Mouse (Mus musculus): Measurements from ENCODE around the gene Itpr1.

The Itpr1 gene

GRCm38 (mm10) chr6:108325948-108326411, 113.1 kb downstream of the Itpr1 start:
- DNase-seq (ENCODE audit: low spot score): no peak

- no peak for DNase-seq (ENCODE audit: low spot score)
Observed at GRCm38 (mm10) chr6:108326751-108327161, 113.9 kb downstream of the Itpr1 start.

GRCm38 (mm10) chr6:108327561-108327960, 114.7 kb downstream of the Itpr1 start:
- no peak for DNase-seq (ENCODE audit: low spot score)

- DNase-seq (ENCODE audit: low spot score): no peak
Observed at GRCm38 (mm10) chr6:108328296-108328695, 115.4 kb downstream of the Itpr1 start.

GRCm38 (mm10) chr6:108330461-108330860, 117.6 kb downstream of the Itpr1 start:
- no peak for DNase-seq (ENCODE audit: low spot score)

GRCm38 (mm10) chr6:108331268-108331667, 118.4 kb downstream of the Itpr1 start:
- no peak for DNase-seq (ENCODE audit: low spot score)

GRCm38 (mm10) chr6:108334059-108334458, 121.2 kb downstream of the Itpr1 start:
- DNase-seq (ENCODE audit: low spot score): no peak

GRCm38 (mm10) chr6:108335202-108335823, 122.4 kb downstream of the Itpr1 start:
- no peak for DNase-seq (ENCODE audit: low spot score)

- DNase-seq (ENCODE audit: low spot score): no peak
Observed at GRCm38 (mm10) chr6:108336506-108336905, 123.6 kb downstream of the Itpr1 start.

- DNase-seq (ENCODE audit: low spot score): no peak
Observed at GRCm38 (mm10) chr6:108337289-108337688, 124.4 kb downstream of the Itpr1 start.

- no peak for DNase-seq (ENCODE audit: low spot score)
Observed at GRCm38 (mm10) chr6:108338362-108338761, 125.5 kb downstream of the Itpr1 start.

- no peak for DNase-seq (ENCODE audit: low spot score)
Observed at GRCm38 (mm10) chr6:108342989-108343388, 130.1 kb downstream of the Itpr1 start.

GRCm38 (mm10) chr6:108343781-108344310, 130.9 kb downstream of the Itpr1 start:
- no peak for DNase-seq (ENCODE audit: low spot score)

- DNase-seq (ENCODE audit: low spot score): no peak
Observed at GRCm38 (mm10) chr6:108350801-108351200, 137.9 kb downstream of the Itpr1 start.

- no peak for DNase-seq (ENCODE audit: low spot score)
Observed at GRCm38 (mm10) chr6:108351998-108352397, 139.1 kb downstream of the Itpr1 start.

GRCm38 (mm10) chr6:108367412-108367811, 154.5 kb downstream of the Itpr1 start:
- DNase-seq (ENCODE audit: low spot score): no peak

GRCm38 (mm10) chr6:108369031-108369430, 156.1 kb downstream of the Itpr1 start:
- DNase-seq (ENCODE audit: low spot score): no peak

GRCm38 (mm10) chr6:108371347-108371893, 158.5 kb downstream of the Itpr1 start:
- DNase-seq (ENCODE audit: low spot score): no peak

GRCm38 (mm10) chr6:108374019-108374418, 161.1 kb downstream of the Itpr1 start:
- DNase-seq (ENCODE audit: low spot score): no peak

GRCm38 (mm10) chr6:108379041-108379440, 166.1 kb downstream of the Itpr1 start:
- no peak for DNase-seq (ENCODE audit: low spot score)

- DNase-seq (ENCODE audit: low spot score): no peak
Observed at GRCm38 (mm10) chr6:108380209-108380608, 167.3 kb downstream of the Itpr1 start.

GRCm38 (mm10) chr6:108390624-108391324, 177.9 kb downstream of the Itpr1 start:
- no peak for DNase-seq (ENCODE audit: low spot score)

- no peak for DNase-seq (ENCODE audit: low spot score)
Observed at GRCm38 (mm10) chr6:108393131-108393530, 180.2 kb downstream of the Itpr1 start.
